8 mouse cellular contexts compared by ENCODE assay signal in the genomic region with DNA sequence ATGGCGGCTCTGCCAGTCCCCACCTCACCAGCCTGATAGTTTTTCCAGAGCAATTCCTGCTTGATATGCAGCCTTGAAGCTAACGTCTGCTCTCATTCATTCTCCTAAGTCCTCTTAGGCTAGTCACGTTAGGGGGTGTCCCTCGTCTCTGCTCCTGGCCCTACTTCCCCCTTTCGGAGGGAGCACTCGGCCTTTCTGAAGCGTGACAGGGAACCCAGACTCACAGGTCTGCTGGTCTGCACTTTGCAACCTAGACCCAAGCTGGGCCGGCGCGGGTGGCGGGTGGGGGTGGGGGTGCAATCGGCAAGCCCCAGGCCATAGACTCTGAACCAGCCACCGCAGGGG. TPM values are rescaled to one million over a fixed set of nuclear protein-coding genes. Genes with fewer than 3 reads are reported as not detected.
DNase-seq lines count a peak whose midpoint lies in the region; ATAC-seq and TF ChIP-seq lines count a peak whose summit lies in the region.

No protein-coding gene starts in this region.

- in situ Hi-C loops in ES-E14 (cut with MboI; ENCODE audit: low sequenced_read_pairs in 2 of 2, unreplicated experiment in 2 of 2): loop anchor here (25.0 kb wide), 2 partner anchors 628 to 1947 kb away; partner anchors contain the start of genes Barx2 (in 1 of the 2) and Kirrel3 (in 1 of the 2)

- DNase-seq in heart, adult 18-20 months: peak; percentile 67 to 75
- DNase-seq in heart, postnatal 4 days: no peak
- DNase-seq in ES-E14 (ENCODE audit: low read depth, low spot score): no peak
- DNase-seq in midbrain, embryonic 14.5 days: peak; percentile 47
- no peak for DNase-seq in left cerebral cortex, postnatal 10 days (ENCODE audit: extremely low spot score in 1 of 2, low spot score in 2 of 2)
- DNase-seq in kidney, postnatal 36 days: no peak

- H3K4me3 ChIP-seq in ES-E14 (ENCODE audit: insufficient read depth in 1 of 2, low read depth in 1 of 2, low read length in 2 of 2, poor library complexity in 1 of 2, severe bottlenecking in 1 of 2): peak overlapping the region; percentile 62 to 65
- peak overlapping the region; percentile 50 for H3K4me3 ChIP-seq in forebrain, embryonic 16.5 days (replicated peaks; ENCODE audit: low read length)
- peak overlapping the region; percentile 91 for H3K4me3 ChIP-seq in limb, embryonic 13.5 days
- H3K4me3 ChIP-seq in midbrain, embryonic 14.5 days (replicated peaks; ENCODE audit: low read depth, low read length): peak overlapping the region; percentile 46

- no peak; the same call in none of the 2 replicates for ATAC-seq in forebrain, embryonic 16.5 days
- peak; percentile 37 for ATAC-seq in limb, embryonic 13.5 days (ENCODE audit: low FRiP score, low read depth)
- no peak; the same call in 1 of the 2 replicates for ATAC-seq in midbrain, embryonic 14.5 days (ENCODE audit: low FRiP score, low TSS enrichment)

- 3% methylated on average over 13 of the region's 13 CpGs for WGBS in forebrain, embryonic 16.5 days
- WGBS in limb, embryonic 13.5 days: under 1% methylated on average over 13 of the region's 13 CpGs
- WGBS in midbrain, embryonic 14.5 days: 2% methylated on average over 13 of the region's 13 CpGs

- intact Hi-C loops in left cerebral cortex, postnatal 10 days (cut with DNase I): no loop called here

- peak overlapping the region; percentile 61; the same call in 1 of the 2 replicates for H3K9ac ChIP-seq in ES-E14 (ENCODE audit: insufficient read depth, low read depth, low read length, poor library complexity, severe bottlenecking)
- peak overlapping the region; percentile 59 for H3K9ac ChIP-seq in forebrain, embryonic 16.5 days (replicated peaks; ENCODE audit: low read depth, low read length)
- H3K9ac ChIP-seq in limb, embryonic 13.5 days: peak overlapping the region; percentile 99
- peak overlapping the region; percentile 61 for H3K9ac ChIP-seq in midbrain, embryonic 14.5 days (replicated peaks; ENCODE audit: low read length)

- peaks cover 0 to 2% of the 10 kb centered on the region in 2 experiments; a peak in 1 of 4 replicates for H3K4me1 ChIP-seq in ES-E14 (ENCODE audit: control insufficient read depth in 2 of 2, insufficient read depth in 2 of 2, low read length in 2 of 2, poor library complexity in 1 of 2)
- peaks cover 38% of the 10 kb centered on the region for H3K4me1 ChIP-seq in forebrain, embryonic 16.5 days (replicated peaks; ENCODE audit: control insufficient read depth, insufficient read depth, low read length)
- H3K4me1 ChIP-seq in limb, embryonic 13.5 days: peaks cover 57% of the 10 kb centered on the region
- H3K4me1 ChIP-seq in midbrain, embryonic 14.5 days (ENCODE audit: control insufficient read depth, insufficient read depth, low read length): peaks cover 29% of the 10 kb centered on the region

- no peaks in the 10 kb centered on the region for H3K9me3 ChIP-seq in ES-E14 (ENCODE audit: control insufficient read depth, insufficient read depth, low read depth, low read length)
- no peaks in the 10 kb centered on the region for H3K9me3 ChIP-seq in forebrain, embryonic 16.5 days (ENCODE audit: control insufficient read depth, low read length)
- H3K9me3 ChIP-seq in limb, embryonic 13.5 days: no peaks in the 10 kb centered on the region
- H3K9me3 ChIP-seq in midbrain, embryonic 14.5 days (ENCODE audit: control insufficient read depth, low read length): no peaks in the 10 kb centered on the region

- no peaks in the 10 kb centered on the region for H3K36me3 ChIP-seq in ES-E14 (ENCODE audit: control insufficient read depth, insufficient read depth, low read length, poor library complexity, severe bottlenecking)
- H3K36me3 ChIP-seq in forebrain, embryonic 16.5 days (ENCODE audit: control insufficient read depth, insufficient read depth): no peaks in the 10 kb centered on the region
- no peaks in the 10 kb centered on the region for H3K36me3 ChIP-seq in limb, embryonic 13.5 days
- H3K36me3 ChIP-seq in midbrain, embryonic 14.5 days (ENCODE audit: control insufficient read depth, insufficient read depth, low read length): no peaks in the 10 kb centered on the region

- H3K27me3 ChIP-seq in forebrain, embryonic 16.5 days (replicated peaks; ENCODE audit: control insufficient read depth, insufficient read depth, low read length): peaks cover 52% of the 10 kb centered on the region
- H3K27me3 ChIP-seq in limb, embryonic 13.5 days: no peaks in the 10 kb centered on the region
- peaks cover 61% of the 10 kb centered on the region for H3K27me3 ChIP-seq in midbrain, embryonic 14.5 days (ENCODE audit: control insufficient read depth, insufficient read depth, low read length)

- peak overlapping the region; percentile 92 for H3K4me2 ChIP-seq in forebrain, embryonic 16.5 days (ENCODE audit: low read length)
- H3K4me2 ChIP-seq in limb, embryonic 13.5 days (replicated peaks): peak overlapping the region; percentile 79
- H3K4me2 ChIP-seq in midbrain, embryonic 14.5 days (ENCODE audit: low read length): peak overlapping the region; percentile 98

- H3K27ac ChIP-seq in ES-E14 (ENCODE audit: insufficient read depth, low read depth, low read length, poor library complexity, severe bottlenecking): no peak overlapping the region
- no peak overlapping the region for H3K27ac ChIP-seq in forebrain, embryonic 16.5 days (ENCODE audit: low read length)
- H3K27ac ChIP-seq in limb, embryonic 13.5 days: peak overlapping the region; percentile 96
- no peak overlapping the region for H3K27ac ChIP-seq in midbrain, embryonic 14.5 days (replicated peaks; ENCODE audit: low read depth, low read length)

TF ChIP-seq in ES-E14, 5 proteins besides CTCF, POLR2A, EP300 and RAD21:
- TF ChIP-seq CHD2 (IDR thresholded peaks at IDR 0.05; ENCODE audit: low read depth, low read length) (no peak), HCFC1 (IDR thresholded peaks at IDR 0.05; ENCODE audit: borderline replicate concordance, insufficient read depth, low read length) (no peak), ZC3H11A (IDR thresholded peaks at IDR 0.05; ENCODE audit: borderline replicate concordance, low read depth, low read length) (no peak), MAFK (IDR thresholded peaks at IDR 0.05; ENCODE audit: insufficient read depth, low read depth, low read length) (no peak), ZNF384 (IDR thresholded peaks at IDR 0.05; ENCODE audit: low read depth, low read length) (no peak)

RNA-seq across cellular contexts. Expression of gene Fli1, which starts 2.6 kb away (rescaled TPM):
- total RNA-seq in heart, adult 18-20 months (2021): 10 to 100 TPM; 17.1 to 19.3 TPM
- total RNA-seq in heart, postnatal 4 days (2021): 10 to 100 TPM; 38.9 to 41.1 TPM
- total RNA-seq in ES-E14 (2012; rRNA removed): 0.16 and 0.40 TPM in 2 replicates
- polyA plus RNA-seq in forebrain, embryonic 16.5 days (2015; fragmentation: Nextera tagmentation; extraction: Ambion mirVana): 7.3 and 7.8 TPM in 2 replicates
- 34.3 and 37.9 TPM in 2 replicates for polyA plus RNA-seq in limb, embryonic 13.5 days (2015; fragmentation: Nextera tagmentation; extraction: Ambion mirVana)
- polyA plus RNA-seq in midbrain, embryonic 14.5 days (2014; fragmentation: Nextera tagmentation; extraction: Ambion mirVana): 4.0 and 7.9 TPM in 2 replicates
- 10 to 100 TPM in 1 of 2 experiments, 1 to 10 TPM in 1; 8.6 to 12.0 TPM for total RNA-seq in left cerebral cortex, postnatal 10 days (2021)

Comparison
In these comparisons a context has a peak if more than half of its experiments do, and no peak if none do; other contexts are left out.
1. DNase-seq: peak in heart, adult 18-20 months (2 of 2) and midbrain, embryonic 14.5 days (single experiment); none in heart, postnatal 4 days (single experiment), ES-E14 (single experiment), left cerebral cortex, postnatal 10 days (0 of 2) and kidney, postnatal 36 days (0 of 2).
2. Peak in every context shown above with its lines, with median percentiles within 50 percentile points of each other: H3K4me3 ChIP-seq, H3K9ac ChIP-seq and H3K4me2 ChIP-seq.